Mouse (Mus musculus): ENCODE measurements at regions not wholly inside any gene's neighbourhood (a gene's known extent, or its start where the extent isn't known, plus 50 kb on each side); places are given as distances from the start of the nearest gene placed in this dataset.

- H3K36me3 ChIP-seq (replicated peaks; ENCODE audit: insufficient read depth, low read length): no peaks in the 10 kb centered on the region
- DNase-seq (no peak), ATAC-seq (no peak)
- TF ChIP-seq EP300 (IDR thresholded peaks at IDR 0.05; ENCODE audit: low read depth): no peak
- no peak for TF ChIP-seq CTCF (IDR thresholded peaks at IDR 0.05; ENCODE audit: low read depth)
- no peak overlapping the region for H3K27ac ChIP-seq (ENCODE audit: low read depth)
- no peaks in the 10 kb centered on the region for H3K27me3 ChIP-seq (ENCODE audit: insufficient read depth, low read length)
- 52% methylated on average over 5 of the region's 5 CpGs for WGBS (ENCODE audit: insufficient replicate concordance)
- no peaks in the 10 kb centered on the region for H3K9me3 ChIP-seq (ENCODE audit: low read length)
- H3K9ac ChIP-seq (replicated peaks): no peak overlapping the region
- no peak overlapping the region for H3K4me3 ChIP-seq (ENCODE audit: low read depth, low read length)
- no peak overlapping the region for H3K4me2 ChIP-seq (ENCODE audit: low read depth, low read length)
- no peaks in the 10 kb centered on the region for H3K4me1 ChIP-seq (ENCODE audit: insufficient read depth)
These were observed 93.4 kb upstream of the Ankrd50 start for GRCm38 (mm10) chr3:38577890-38578628.

GRCm38 (mm10) chr3:38573594-38573993, 89.0 kb upstream of the Ankrd50 start:
- no peaks in the 10 kb centered on the region for H3K27me3 ChIP-seq (ENCODE audit: insufficient read depth, low read length)
- no peak overlapping the region for H3K27ac ChIP-seq (ENCODE audit: low read depth)
- no peak overlapping the region for H3K4me3 ChIP-seq (ENCODE audit: low read depth, low read length)
- 61% methylated on average over 5 of the region's 5 CpGs for WGBS (ENCODE audit: insufficient replicate concordance)
- no peak overlapping the region for H3K4me2 ChIP-seq (ENCODE audit: low read depth, low read length)
- no peaks in the 10 kb centered on the region for H3K9me3 ChIP-seq (ENCODE audit: low read length)
- ATAC-seq: no peak
- TF ChIP-seq CTCF (IDR thresholded peaks at IDR 0.05; ENCODE audit: low read depth): no peak
- TF ChIP-seq EP300 (IDR thresholded peaks at IDR 0.05; ENCODE audit: low read depth): no peak
- H3K4me1 ChIP-seq (ENCODE audit: insufficient read depth): no peaks in the 10 kb centered on the region
- DNase-seq: no peak
- H3K9ac ChIP-seq (replicated peaks): no peak overlapping the region
- no peaks in the 10 kb centered on the region for H3K36me3 ChIP-seq (replicated peaks; ENCODE audit: insufficient read depth, low read length)

DNA sequence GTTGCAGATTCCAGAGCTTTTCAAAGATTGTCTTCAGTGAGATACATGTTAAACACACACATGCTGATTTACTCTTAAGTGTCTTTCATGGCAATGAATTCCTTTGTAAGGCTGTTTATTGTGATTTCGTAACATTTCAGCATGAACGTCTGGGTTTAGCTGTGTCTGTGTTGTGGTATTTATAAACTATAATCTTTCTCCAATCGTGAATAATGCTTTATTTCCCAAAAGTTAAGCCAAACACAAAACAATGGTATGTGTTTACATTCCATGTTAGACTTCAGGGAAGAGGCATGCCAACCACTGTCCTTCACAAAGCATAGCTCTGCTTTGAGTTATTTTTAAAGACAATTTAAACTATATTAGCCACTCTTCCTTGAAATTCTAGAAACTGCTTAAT, 87.5 kb upstream of the Ankrd50 start:
- Histone ChIP-seq H3K4me2 (ENCODE audit: low read depth, low read length) (no peak overlapping the region), H3K27ac (ENCODE audit: low read depth) (no peak overlapping the region), H3K9ac (replicated peaks) (no peak overlapping the region), H3K4me3 (ENCODE audit: low read depth, low read length) (no peak overlapping the region), H3K27me3 (ENCODE audit: insufficient read depth, low read length) (no peaks in the 10 kb centered on the region), H3K36me3 (replicated peaks; ENCODE audit: insufficient read depth, low read length) (no peaks in the 10 kb centered on the region), H3K9me3 (ENCODE audit: low read length) (no peaks in the 10 kb centered on the region), H3K4me1 (ENCODE audit: insufficient read depth) (no peaks in the 10 kb centered on the region)
- TF ChIP-seq CTCF (IDR thresholded peaks at IDR 0.05; ENCODE audit: low read depth) (no peak), EP300 (IDR thresholded peaks at IDR 0.05; ENCODE audit: low read depth) (no peak)
- ATAC-seq (no peak), DNase-seq (no peak)
- WGBS (ENCODE audit: insufficient replicate concordance): 53% methylated on average over 3 of the region's 3 CpGs

GRCm38 (mm10) chr3:38571224-38571623, 86.6 kb upstream of the Ankrd50 start:
- ATAC-seq: no peak
- 66% methylated on average over 4 of the region's 4 CpGs for WGBS (ENCODE audit: insufficient replicate concordance)
- no peak overlapping the region for H3K27ac ChIP-seq (ENCODE audit: low read depth)

DNA sequence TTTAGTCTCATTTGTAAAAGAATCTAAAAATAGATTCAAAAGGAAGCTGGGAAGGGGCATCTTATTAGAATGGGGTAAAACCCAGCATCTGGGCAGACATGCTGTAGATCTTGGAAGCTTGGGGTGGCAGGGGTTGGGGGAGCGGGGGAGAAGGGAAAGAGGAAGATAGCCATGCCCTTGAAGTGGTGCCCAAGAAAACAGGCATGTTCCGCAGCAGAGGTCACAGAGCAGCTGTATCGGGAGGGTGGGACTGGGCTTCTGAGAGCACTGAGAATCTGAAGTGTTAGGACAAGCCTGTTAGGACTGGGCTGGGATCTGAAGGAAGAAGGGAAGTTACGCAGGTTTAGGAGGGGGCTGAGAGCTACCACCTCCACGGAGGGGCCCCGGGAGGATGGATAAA, 84.4 kb upstream of the Ankrd50 start:
- no peak overlapping the region for H3K4me2 ChIP-seq (ENCODE audit: low read depth, low read length)
- no peak overlapping the region for H3K27ac ChIP-seq (ENCODE audit: low read depth)
- H3K9ac ChIP-seq (replicated peaks): no peak overlapping the region
- ATAC-seq (no peak), DNase-seq (no peak)
- no peak for TF ChIP-seq EP300 (IDR thresholded peaks at IDR 0.05; ENCODE audit: low read depth)
- TF ChIP-seq CTCF (IDR thresholded peaks at IDR 0.05; ENCODE audit: low read depth): no peak
- WGBS (ENCODE audit: insufficient replicate concordance): 56% methylated on average over 6 of the region's 6 CpGs
- no peaks in the 10 kb centered on the region for H3K36me3 ChIP-seq (replicated peaks; ENCODE audit: insufficient read depth, low read length)
- no peaks in the 10 kb centered on the region for H3K27me3 ChIP-seq (ENCODE audit: insufficient read depth, low read length)
- H3K4me1 ChIP-seq (ENCODE audit: insufficient read depth): no peaks in the 10 kb centered on the region
- H3K4me3 ChIP-seq (ENCODE audit: low read depth, low read length): no peak overlapping the region
- H3K9me3 ChIP-seq (ENCODE audit: low read length): no peaks in the 10 kb centered on the region

More at GRCm38 (mm10) chr3:38571224-38571623, 86.6 kb upstream of the Ankrd50 start:
- no peak overlapping the region for H3K9ac ChIP-seq (replicated peaks)
- TF ChIP-seq EP300 (IDR thresholded peaks at IDR 0.05; ENCODE audit: low read depth) (no peak), CTCF (IDR thresholded peaks at IDR 0.05; ENCODE audit: low read depth) (no peak)
- no peaks in the 10 kb centered on the region for H3K36me3 ChIP-seq (replicated peaks; ENCODE audit: insufficient read depth, low read length)
- H3K4me2 ChIP-seq (ENCODE audit: low read depth, low read length): no peak overlapping the region
- DNase-seq: no peak
- no peaks in the 10 kb centered on the region for H3K9me3 ChIP-seq (ENCODE audit: low read length)
- no peaks in the 10 kb centered on the region for H3K27me3 ChIP-seq (ENCODE audit: insufficient read depth, low read length)
- no peaks in the 10 kb centered on the region for H3K4me1 ChIP-seq (ENCODE audit: insufficient read depth)
- no peak overlapping the region for H3K4me3 ChIP-seq (ENCODE audit: low read depth, low read length)

DNA sequence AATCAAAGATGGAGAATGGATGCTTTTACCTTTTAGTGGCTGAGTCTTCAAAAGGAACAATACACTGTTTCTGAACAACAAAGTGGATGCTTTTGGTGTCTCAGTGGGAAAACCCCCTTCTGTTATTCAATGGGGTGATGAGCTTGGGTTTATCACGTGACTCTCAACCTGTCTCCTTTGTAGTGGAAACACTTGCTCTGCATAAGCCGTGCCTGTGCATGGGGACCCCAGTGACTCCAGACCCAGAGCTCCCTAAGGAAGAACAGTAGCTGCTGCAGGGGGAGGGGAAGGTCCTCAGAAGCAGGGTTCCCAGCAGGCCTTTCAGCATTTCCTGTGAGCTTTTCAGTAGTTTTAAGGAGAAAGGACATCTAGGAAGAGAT, 83.9 kb upstream of the Ankrd50 start:
- H3K4me3 ChIP-seq (ENCODE audit: low read depth, low read length): no peak overlapping the region
- no peaks in the 10 kb centered on the region for H3K27me3 ChIP-seq (ENCODE audit: insufficient read depth, low read length)
- H3K9me3 ChIP-seq (ENCODE audit: low read length): no peaks in the 10 kb centered on the region
- H3K4me2 ChIP-seq (ENCODE audit: low read depth, low read length): no peak overlapping the region
- TF ChIP-seq CTCF (IDR thresholded peaks at IDR 0.05; ENCODE audit: low read depth) (no peak), EP300 (IDR thresholded peaks at IDR 0.05; ENCODE audit: low read depth) (no peak)
- no peak for DNase-seq
- no peak for ATAC-seq
- H3K27ac ChIP-seq (ENCODE audit: low read depth): no peak overlapping the region
- no peaks in the 10 kb centered on the region for H3K36me3 ChIP-seq (replicated peaks; ENCODE audit: insufficient read depth, low read length)
- H3K4me1 ChIP-seq (ENCODE audit: insufficient read depth): no peaks in the 10 kb centered on the region
- no peak overlapping the region for H3K9ac ChIP-seq (replicated peaks)
- 49% methylated on average over 2 of the region's 2 CpGs for WGBS (ENCODE audit: insufficient replicate concordance)
